Mouse (Mus musculus): ENCODE results near the gene Pilrb2.
"Not testable (repeated sequence)": the region's sequence is repeated elsewhere in the genome, so short reads cannot be mapped to it uniquely, and the experiment has no call there.

The Pilrb2 gene

GRCm38 (mm10) chr5:137871644-137872380 lies at the start of gene Pilrb2:
Gene Pilrb2, minus strand, starts transcription at chr5:137871815.
- not testable (repeated sequence) for DNase-seq (ENCODE audit: low spot score in 2 of 2)

- no peak for DNase-seq (ENCODE audit: low spot score in 2 of 2)
Measured at GRCm38 (mm10) chr5:137915550-137915949, 43.9 kb upstream of the Pilrb2 start.

GRCm38 (mm10) chr5:137914508-137914907 lies 42.9 kb upstream of the Pilrb2 start:
- no peak for DNase-seq (ENCODE audit: low spot score in 2 of 2)

GRCm38 (mm10) chr5:137909564-137910262 lies 38.1 kb upstream of the Pilrb2 start:
- DNase-seq (ENCODE audit: low spot score in 2 of 2), result no peak

GRCm38 (mm10) chr5:137897812-137898211 lies 26.2 kb upstream of the Pilrb2 start:
- no peak for DNase-seq (ENCODE audit: low spot score in 2 of 2)

GRCm38 (mm10) chr5:137892954-137893353 lies 21.3 kb upstream of the Pilrb2 start:
- DNase-seq (ENCODE audit: low spot score in 2 of 2), result no peak

- DNase-seq (ENCODE audit: low spot score in 2 of 2), result no peak
Measured at GRCm38 (mm10) chr5:137887666-137888065, 16.1 kb upstream of the Pilrb2 start.

- DNase-seq (ENCODE audit: low spot score in 2 of 2), result peak; percentile 32 to 69
Measured at GRCm38 (mm10) chr5:137885894-137886293, 14.3 kb upstream of the Pilrb2 start.

- no peak for DNase-seq (ENCODE audit: low spot score in 2 of 2)
Measured at GRCm38 (mm10) chr5:137883345-137883744, 11.7 kb upstream of the Pilrb2 start.

GRCm38 (mm10) chr5:137882922-137883321 lies 11.3 kb upstream of the Pilrb2 start:
- no peak for DNase-seq (ENCODE audit: low spot score in 2 of 2)

GRCm38 (mm10) chr5:137877860-137878259 lies 6.2 kb upstream of the Pilrb2 start:
- DNase-seq (ENCODE audit: low spot score in 2 of 2), result peak; percentile 35 to 70

- DNase-seq (ENCODE audit: low spot score in 2 of 2), result no peak
Measured at GRCm38 (mm10) chr5:137875054-137875453, 3.4 kb upstream of the Pilrb2 start.

GRCm38 (mm10) chr5:137872381-137872702 lies 727 bp upstream of the Pilrb2 start:
- not testable (repeated sequence) for DNase-seq (ENCODE audit: low spot score in 2 of 2)

- not testable (repeated sequence) for DNase-seq (ENCODE audit: low spot score in 2 of 2)
Measured at GRCm38 (mm10) chr5:137868600-137868999, 3.0 kb downstream of the Pilrb2 start.

- not testable (repeated sequence) for DNase-seq (ENCODE audit: low spot score in 2 of 2)
Measured at GRCm38 (mm10) chr5:137864008-137864407, 7.6 kb downstream of the Pilrb2 start.

GRCm38 (mm10) chr5:137857960-137858710 lies 13.5 kb downstream of the Pilrb2 start, which contains the start of gene Pilrb1:
Gene Pilrb1, minus strand, starts transcription at chr5:137858106.
- not testable (repeated sequence) for DNase-seq (ENCODE audit: low spot score in 2 of 2)

GRCm38 (mm10) chr5:137856870-137857269 lies 14.7 kb downstream of the Pilrb2 start:
- DNase-seq (ENCODE audit: low spot score in 2 of 2), result peak; percentile 25 to 62

GRCm38 (mm10) chr5:137854907-137855306 lies 16.7 kb downstream of the Pilrb2 start:
- not testable (repeated sequence) for DNase-seq (ENCODE audit: low spot score in 2 of 2)

- not testable (repeated sequence) for DNase-seq (ENCODE audit: low spot score in 2 of 2)
Measured at GRCm38 (mm10) chr5:137850313-137850712, 21.3 kb downstream of the Pilrb2 start.

- peak; percentile 7 to 45 for DNase-seq (ENCODE audit: low spot score in 2 of 2)
Measured at GRCm38 (mm10) chr5:137837110-137837509, 34.5 kb downstream of the Pilrb2 start.

- peak; percentile 9 to 60 for DNase-seq (ENCODE audit: low spot score in 2 of 2)
Measured at GRCm38 (mm10) chr5:137836611-137837010, 35.0 kb downstream of the Pilrb2 start.

GRCm38 (mm10) chr5:137835966-137836520 lies 35.6 kb downstream of the Pilrb2 start, which contains the start of gene Pilra:
Gene Pilra, minus strand, starts transcription at chr5:137836281.
- DNase-seq (ENCODE audit: low spot score in 2 of 2), result peak; percentile 14 to 62

All from spleen, postnatal 4 days (tissue).